Mouse (Mus musculus) brown adipose tissue, adult 24 weeks (tissue): Measurements from ENCODE around the gene Castor1. TPM values are rescaled to one million over a fixed set of nuclear protein-coding genes. Genes with fewer than 3 reads are reported as not detected.
A peak's percentile ranks its signal among the peaks of the same experiment; 100 is the strongest.

Source experiments
- H3K27ac ChIP-seq: fragments of 200-500 bp; replicated peaks from 2 replicates; pipeline ENCODE4 v1.5.1; 2012; ENCODE audit warnings: low read depth, mild to moderate bottlenecking, low read length
- H3K4me1 ChIP-seq: fragments of 200-500 bp; 2 replicates; pipeline ENCODE4 v1.6.1; 2012; ENCODE audit warnings: low read length, mixed read lengths; ENCODE audit not compliant: control insufficient read depth, insufficient read depth, insufficient read length
- H3K4me3 ChIP-seq: fragments of 200-500 bp; 2 replicates; pipeline ENCODE4 v1.5.1; 2012; ENCODE audit warnings: low read depth, mild to moderate bottlenecking, low read length, moderate library complexity; ENCODE audit not compliant: insufficient read depth
- polyA plus RNA-seq: library from polyadenylated mRNA; stranded (reverse); fragments of >200 nt; gene quantifications from 2 replicates; pipeline ENCODE4 v1.2.4, GENCODE M21; 2012; ENCODE audit not compliant: missing spikeins, insufficient read depth, insufficient read length

The Castor1 gene
- polyA plus RNA-seq, 1 experiment: 2.4 TPM

GRCm38 (mm10) chr11:4258657-4259082, 40.6 kb downstream of the Castor1 start:
- Histone ChIP-seq H3K27ac (no peak overlapping the region), H3K4me3 (peak overlapping the region; percentile 30; the same call in 1 of the 2 replicates), H3K4me1 (peaks cover 8% of the 10 kb centered on the region)

- no peak overlapping the region for H3K4me3 ChIP-seq
- H3K4me1 ChIP-seq: peaks cover 8% of the 10 kb centered on the region
- 0 out of 2 replicates have a peak overlapping the region, but pooled peaks have one; percentile 24 for H3K27ac ChIP-seq
These were observed 42.6 kb downstream of the Castor1 start for GRCm38 (mm10) chr11:4260463-4261187.

- H3K27ac ChIP-seq: no peak overlapping the region
These were observed 43.1 kb downstream of the Castor1 start for GRCm38 (mm10) chr11:4261188-4261494.

GRCm38 (mm10) chr11:4261969-4262368, 43.9 kb downstream of the Castor1 start:
- Histone ChIP-seq H3K27ac (no peak overlapping the region), H3K4me1 (peaks cover 8% of the 10 kb centered on the region), H3K4me3 (no peak overlapping the region)

More at GRCm38 (mm10) chr11:4261188-4261494, 43.1 kb downstream of the Castor1 start:
- peaks cover 8% of the 10 kb centered on the region for H3K4me1 ChIP-seq
- no peak overlapping the region for H3K4me3 ChIP-seq

- H3K4me3 ChIP-seq: no peak overlapping the region
- H3K27ac ChIP-seq: no peak overlapping the region
- H3K4me1 ChIP-seq: peaks cover 8% of the 10 kb centered on the region
These were observed 44.8 kb downstream of the Castor1 start for GRCm38 (mm10) chr11:4262847-4263246.

GRCm38 (mm10) chr11:4263296-4263695, 45.3 kb downstream of the Castor1 start:
- Histone ChIP-seq H3K27ac (no peak overlapping the region), H3K4me1 (peaks cover 8% of the 10 kb centered on the region), H3K4me3 (no peak overlapping the region)

GRCm38 (mm10) chr11:4264066-4264465, 46.0 kb downstream of the Castor1 start:
- H3K27ac ChIP-seq: no peak overlapping the region
- no peak overlapping the region for H3K4me3 ChIP-seq
- peaks cover 8% of the 10 kb centered on the region for H3K4me1 ChIP-seq

- Histone ChIP-seq H3K4me1 (no peaks in the 10 kb centered on the region), H3K4me3 (peak overlapping the region; percentile 72), H3K27ac (no peak overlapping the region)
These were observed 48.5 kb downstream of the Castor1 start for GRCm38 (mm10) chr11:4266271-4267201.

- Histone ChIP-seq H3K4me1 (no peaks in the 10 kb centered on the region), H3K4me3 (peak overlapping the region; percentile 72), H3K27ac (no peak overlapping the region)
These were observed 49.2 kb downstream of the Castor1 start for GRCm38 (mm10) chr11:4267202-4267578.

GRCm38 (mm10) chr11:4268500-4268899, 50.5 kb downstream of the Castor1 start:
- no peaks in the 10 kb centered on the region for H3K4me1 ChIP-seq
- H3K4me3 ChIP-seq: no peak overlapping the region
- no peak overlapping the region for H3K27ac ChIP-seq

- Histone ChIP-seq H3K4me1 (no peaks in the 10 kb centered on the region), H3K4me3 (no peak overlapping the region), H3K27ac (no peak overlapping the region)
These were observed 52.9 kb downstream of the Castor1 start for GRCm38 (mm10) chr11:4270744-4271459.

- Histone ChIP-seq H3K4me1 (no peaks in the 10 kb centered on the region), H3K4me3 (no peak overlapping the region), H3K27ac (no peak overlapping the region)
These were observed 53.5 kb downstream of the Castor1 start for GRCm38 (mm10) chr11:4271544-4271943.
